Mouse (Mus musculus) midbrain, embryonic 16.5 days (tissue): Measurements from ENCODE around the gene Zfp385c. TPM values are rescaled to one million over a fixed set of nuclear protein-coding genes. Genes with fewer than 3 reads are reported as not detected.

Source experiments
- ATAC-seq: fragments of 200-750 bp; cut with Nextera tagmentation; 2 replicates; pipeline ENCODE4 v1.8.0; 2017; ENCODE audit warnings: moderate TSS enrichment
- H3K27ac ChIP-seq: fragments of 300-500 bp; sonication (generic); 2 replicates; pipeline ENCODE4 v1.5.1; 2014; ENCODE audit warnings: mild to moderate bottlenecking, low read length, mixed read lengths
- H3K27me3 ChIP-seq: fragments of 300-500 bp; sonication (generic); 2 replicates; pipeline ENCODE4 v1.6.1; 2014; ENCODE audit warnings: low read depth, low read length, mixed read lengths; ENCODE audit not compliant: control insufficient read depth, insufficient read depth
- H3K36me3 ChIP-seq: fragments of 300-500 bp; sonication (generic); 2 replicates; pipeline ENCODE4 v1.6.1; 2014; ENCODE audit warnings: mild to moderate bottlenecking, low read length, moderate library complexity, mixed read lengths; ENCODE audit not compliant: control insufficient read depth, insufficient read depth
- H3K4me1 ChIP-seq: fragments of 300-500 bp; sonication (generic); 2 replicates; pipeline ENCODE4 v1.6.1; 2014; ENCODE audit warnings: mild to moderate bottlenecking, low read length, mixed read lengths; ENCODE audit not compliant: control insufficient read depth, insufficient read depth
- H3K4me2 ChIP-seq: fragments of 300-500 bp; sonication (generic); 2 replicates; pipeline ENCODE4 v1.6.1; 2014; ENCODE audit warnings: mild to moderate bottlenecking, low read length, mixed read lengths
- H3K4me3 ChIP-seq: fragments of 300-500 bp; sonication (generic); 2 replicates; pipeline ENCODE4 v1.5.1; 2014; ENCODE audit warnings: low read depth, mild to moderate bottlenecking, low read length, moderate library complexity, mixed read lengths
- H3K9ac ChIP-seq: fragments of 300-500 bp; sonication (generic); 2 replicates; pipeline ENCODE4 v1.6.1; 2014; ENCODE audit warnings: low read depth, low read length, mixed read lengths
- H3K9me3 ChIP-seq: fragments of 300-500 bp; sonication (generic); replicated peaks from 2 replicates; pipeline ENCODE4 v1.6.1; 2014; ENCODE audit warnings: mild to moderate bottlenecking, low read length, mixed read lengths; ENCODE audit not compliant: control insufficient read depth, poor library complexity, severe bottlenecking
- WGBS: fragments of 180-500 bp; shearing (Covaris S2); extraction: QIAGEN DNeasy Blood & Tissue Kit; methylation state at CpG from one replicate; pipeline ENCODE4 v1.1.7; 2014; 5-methylcytosine and 5-hydroxymethylcytosine counted together
- polyA plus RNA-seq: library from polyadenylated mRNA; unstranded; fragments of >200 nt; fragmentation: Nextera tagmentation; extraction: Ambion mirVana; gene quantifications from 2 replicates; pipeline ENCODE4 v1.2.1, GENCODE M21; 2015

The Zfp385c gene
- polyA plus RNA-seq, 1 experiment from 2014 or later = 0.92 TPM

DNA sequence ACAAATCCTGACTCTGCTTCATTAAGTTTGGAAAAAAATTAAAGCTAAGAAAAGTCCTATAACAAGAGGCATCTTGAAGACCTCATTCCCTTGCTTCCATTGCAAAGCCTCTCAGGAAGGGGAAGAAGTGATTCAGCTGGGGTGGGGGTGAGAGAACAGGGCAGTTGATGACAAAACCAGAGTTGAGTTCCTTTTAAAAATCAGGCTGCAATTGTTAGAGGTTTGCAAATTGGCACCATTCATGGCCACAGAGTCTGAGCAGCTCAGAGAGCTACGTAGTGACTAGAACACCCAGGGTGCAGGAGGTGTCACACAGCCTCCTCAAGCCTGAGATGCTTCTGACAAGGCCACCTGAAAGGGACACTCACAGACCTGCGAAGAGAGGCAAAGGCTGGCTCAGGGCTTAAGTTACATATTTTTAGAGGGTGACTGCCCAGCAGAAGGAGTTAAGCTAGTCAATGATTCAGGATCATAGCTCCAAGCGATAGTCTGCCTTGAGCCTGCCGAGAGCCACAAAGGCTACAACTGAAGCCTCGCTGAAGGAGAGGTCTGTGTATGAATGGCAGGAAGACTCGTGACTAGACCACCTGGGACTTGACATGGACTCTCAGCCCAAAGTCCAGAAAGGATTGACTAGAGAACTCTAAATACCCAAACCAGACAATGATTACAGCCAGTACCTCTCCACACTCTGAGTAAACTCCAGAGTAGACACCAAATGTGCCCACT is 38.4 kb upstream of the Zfp385c start:
- ATAC-seq = no peak
- Histone ChIP-seq H3K4me2 (no peak overlapping the region), H3K36me3 (0 out of 2 replicates have a peak, but pooled peaks cover 2% of the 10 kb centered on the region), H3K9ac (no peak overlapping the region), H3K9me3 (no peaks in the 10 kb centered on the region), H3K4me3 (no peak overlapping the region), H3K27me3 (no peaks in the 10 kb centered on the region), H3K27ac (no peak overlapping the region), H3K4me1 (no peaks in the 10 kb centered on the region)
- 86% methylated on average over 6 of the region's 6 CpGs for WGBS

DNA sequence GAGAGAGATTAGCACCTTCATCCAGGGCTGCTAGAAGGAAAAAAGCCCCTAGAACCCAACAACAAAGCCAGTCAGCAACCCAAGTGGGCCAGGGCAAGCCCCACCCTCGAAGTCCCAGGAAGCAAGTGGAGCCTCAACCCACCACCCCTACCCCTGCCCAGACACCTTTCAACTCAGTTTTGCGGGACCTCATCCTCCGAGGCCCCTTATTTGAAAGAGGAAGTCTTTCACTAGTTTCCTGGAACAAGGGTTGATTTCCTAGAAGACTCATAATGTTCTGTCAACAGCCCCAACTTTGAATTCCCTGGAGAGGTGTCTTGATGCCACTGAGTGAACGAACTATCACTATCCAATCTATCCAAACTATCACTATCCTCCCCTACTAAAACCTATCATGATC is 37.7 kb upstream of the Zfp385c start:
- 91% methylated on average over 4 of the region's 4 CpGs for WGBS
- 0 out of 2 replicates have a peak, but pooled peaks cover 2% of the 10 kb centered on the region for H3K36me3 ChIP-seq
- ATAC-seq = no peak

DNA sequence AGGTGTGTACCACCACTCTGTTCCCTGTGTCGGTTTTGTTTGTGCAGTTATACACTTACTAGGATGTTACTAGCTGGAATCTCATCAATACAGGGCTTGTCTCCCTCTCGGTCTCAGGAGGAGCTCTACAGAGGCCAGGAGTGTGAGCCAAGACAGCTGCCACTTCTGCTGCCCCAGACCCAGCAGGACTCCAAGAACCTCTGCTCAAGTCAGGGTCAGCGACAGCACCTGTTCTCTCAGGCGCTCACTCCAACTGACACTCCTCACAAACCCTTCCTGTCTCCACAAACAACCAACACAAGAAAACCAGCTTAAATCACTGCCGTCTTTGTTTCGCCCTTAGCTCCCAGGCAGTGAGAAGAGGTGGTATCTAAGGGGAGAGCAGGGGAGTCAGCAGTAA is 36.3 kb upstream of the Zfp385c start:
- Histone ChIP-seq H3K4me1 (no peaks in the 10 kb centered on the region), H3K4me2 (no peak overlapping the region), H3K36me3 (0 out of 2 replicates have a peak, but pooled peaks cover 2% of the 10 kb centered on the region), H3K27me3 (no peaks in the 10 kb centered on the region), H3K27ac (no peak overlapping the region), H3K9me3 (no peaks in the 10 kb centered on the region), H3K4me3 (no peak overlapping the region), H3K9ac (no peak overlapping the region)
- no peak for ATAC-seq
- WGBS = 84% methylated on average over 6 of the region's 6 CpGs

More for the DNA sequence above, 37.7 kb upstream of the Zfp385c start:
- Histone ChIP-seq H3K9me3 (no peaks in the 10 kb centered on the region), H3K4me2 (no peak overlapping the region), H3K27ac (no peak overlapping the region), H3K4me1 (no peaks in the 10 kb centered on the region), H3K4me3 (no peak overlapping the region), H3K9ac (no peak overlapping the region), H3K27me3 (no peaks in the 10 kb centered on the region)

DNA sequence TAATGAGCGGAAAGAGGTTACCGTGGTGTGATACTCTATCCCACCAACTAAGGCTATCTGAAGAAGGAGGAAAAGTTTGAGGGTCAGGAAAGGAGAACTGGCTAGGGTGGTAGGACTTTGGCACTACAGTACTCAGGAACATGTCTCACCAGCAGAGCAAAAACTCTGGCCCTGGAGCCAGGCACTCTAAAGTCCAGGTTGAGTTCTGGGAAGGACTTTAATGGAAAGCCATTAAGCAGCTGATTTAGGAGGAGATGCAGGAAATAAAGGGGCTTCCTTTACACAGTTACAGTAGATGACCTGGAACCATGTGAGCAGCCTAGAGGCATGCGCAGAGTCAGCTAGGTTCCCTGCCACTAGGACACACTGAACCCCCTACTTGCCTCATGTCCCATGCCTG is 34.9 kb upstream of the Zfp385c start:
- no peak overlapping the region for H3K9ac ChIP-seq
- H3K27me3 ChIP-seq = no peaks in the 10 kb centered on the region
- ATAC-seq = no peak
- H3K27ac ChIP-seq = no peak overlapping the region
- H3K4me3 ChIP-seq = no peak overlapping the region
- WGBS = 98% methylated on average over 3 of the region's 3 CpGs
- H3K4me2 ChIP-seq = no peak overlapping the region
- no peaks in the 10 kb centered on the region for H3K9me3 ChIP-seq
- no peaks in the 10 kb centered on the region for H3K4me1 ChIP-seq
- 0 out of 2 replicates have a peak, but pooled peaks cover 2% of the 10 kb centered on the region for H3K36me3 ChIP-seq

DNA sequence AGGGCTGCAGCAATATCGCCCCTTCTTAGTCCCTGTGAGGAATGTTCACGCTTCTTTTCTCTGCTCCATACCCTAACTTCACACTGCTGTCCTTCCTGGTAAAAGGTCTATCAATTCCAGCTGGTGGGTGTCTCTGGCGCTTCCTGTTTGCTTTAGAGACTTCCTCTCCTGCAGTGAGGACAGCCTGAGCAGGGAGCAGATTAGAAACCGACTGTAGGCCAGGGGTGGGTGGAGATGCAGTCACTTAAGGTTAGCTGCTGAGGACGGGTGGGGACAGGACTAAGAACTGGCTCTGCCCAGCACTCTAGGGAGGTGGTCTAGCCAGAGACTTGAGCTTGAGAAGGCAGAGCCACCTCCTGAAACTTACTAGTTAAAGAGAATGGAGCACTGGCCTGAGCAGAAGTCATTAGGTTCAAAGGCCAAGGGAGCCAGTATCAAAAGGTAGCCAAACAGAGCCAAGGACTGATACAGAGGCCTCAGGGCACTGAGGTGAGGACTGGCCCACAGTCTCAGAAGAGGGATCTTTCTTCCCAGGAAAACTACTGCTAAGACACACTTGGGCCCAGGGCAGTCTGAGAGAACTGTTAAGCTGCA is 32.8 kb upstream of the Zfp385c start:
- no peak overlapping the region for H3K4me2 ChIP-seq
- no peak overlapping the region for H3K4me3 ChIP-seq
- H3K4me1 ChIP-seq = no peaks in the 10 kb centered on the region
- 72% methylated on average over 5 of the region's 5 CpGs for WGBS
- H3K9me3 ChIP-seq = no peaks in the 10 kb centered on the region
- H3K36me3 ChIP-seq = 0 out of 2 replicates have a peak, but pooled peaks cover 2% of the 10 kb centered on the region
- ATAC-seq = no peak
- H3K27me3 ChIP-seq = no peaks in the 10 kb centered on the region
- H3K27ac ChIP-seq = no peak overlapping the region
- H3K9ac ChIP-seq = no peak overlapping the region

DNA sequence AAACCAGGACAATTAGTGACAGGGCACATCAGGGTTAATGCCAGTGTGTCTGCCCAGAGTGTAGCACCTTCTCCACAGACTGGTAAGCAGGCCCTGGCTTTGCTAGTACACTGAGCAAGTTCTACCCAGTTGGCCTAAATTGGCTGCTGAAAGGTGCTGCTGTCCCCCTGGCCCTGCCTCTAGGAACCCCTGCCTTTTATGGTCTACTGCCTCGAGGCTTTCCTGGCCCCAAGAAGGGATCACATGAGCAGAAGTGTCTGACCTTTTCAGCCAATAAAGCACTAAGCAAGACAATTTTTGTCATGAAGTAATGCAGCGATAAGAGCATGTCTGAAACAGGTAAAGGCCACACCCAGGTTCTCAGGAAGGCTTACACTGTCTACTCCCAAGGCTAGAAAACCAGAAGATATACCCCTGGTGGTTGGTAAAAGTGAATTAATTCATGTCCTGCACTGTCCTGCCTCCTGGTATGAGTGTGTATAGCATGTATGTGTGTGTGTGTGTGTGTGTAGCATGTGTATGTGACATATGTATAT is 30.3 kb upstream of the Zfp385c start:
- no peaks in the 10 kb centered on the region for H3K4me1 ChIP-seq
- H3K36me3 ChIP-seq = peaks cover 9% of the 10 kb centered on the region
- H3K9ac ChIP-seq = no peak overlapping the region
- H3K27ac ChIP-seq = no peak overlapping the region
- H3K4me3 ChIP-seq = no peak overlapping the region
- H3K27me3 ChIP-seq = no peaks in the 10 kb centered on the region
- no peaks in the 10 kb centered on the region for H3K9me3 ChIP-seq
- no peak overlapping the region for H3K4me2 ChIP-seq
- no peak for ATAC-seq
- 55% methylated on average over 2 of the region's 2 CpGs for WGBS

DNA sequence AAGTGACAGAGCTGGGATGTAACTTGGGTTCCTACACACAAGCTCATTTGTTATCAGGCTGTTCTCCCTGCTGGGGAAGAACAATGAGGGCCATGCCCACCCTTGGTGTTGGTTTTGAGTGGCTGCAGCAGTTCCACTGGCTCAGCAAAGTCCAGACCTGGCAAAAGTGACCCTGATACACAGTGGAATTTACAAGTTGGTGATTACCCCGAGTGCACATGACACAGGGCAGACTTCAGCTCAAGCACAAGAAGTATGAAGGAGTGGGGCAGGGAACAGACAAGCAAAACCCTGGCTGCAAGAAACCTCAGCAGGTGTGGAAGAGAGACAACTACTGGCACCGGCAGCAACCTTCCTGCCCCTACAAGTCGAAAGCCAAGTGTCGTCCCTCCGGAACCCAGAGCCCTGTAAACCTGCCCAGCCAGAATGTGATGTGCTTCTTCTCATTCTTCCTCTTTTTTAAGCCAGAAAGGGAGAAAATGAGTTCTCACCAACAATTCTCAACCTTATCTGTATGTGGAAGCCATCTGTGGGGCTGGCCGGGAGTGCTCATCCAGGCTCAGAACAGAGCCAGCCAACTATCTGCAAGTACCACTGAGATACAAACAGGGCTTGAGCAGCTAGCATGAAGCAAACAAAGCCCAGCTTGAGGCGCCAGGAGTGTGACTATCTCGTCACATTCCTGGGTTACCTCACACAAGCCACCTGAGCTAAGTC is 29.7 kb upstream of the Zfp385c start:
- no peaks in the 10 kb centered on the region for H3K27me3 ChIP-seq
- H3K9me3 ChIP-seq = no peaks in the 10 kb centered on the region
- H3K9ac ChIP-seq = no peak overlapping the region
- no peak overlapping the region for H3K4me3 ChIP-seq
- H3K4me2 ChIP-seq = no peak overlapping the region
- no peaks in the 10 kb centered on the region for H3K4me1 ChIP-seq
- ATAC-seq = no peak
- H3K36me3 ChIP-seq = peaks cover 9% of the 10 kb centered on the region
- H3K27ac ChIP-seq = peak overlapping the region; percentile 1; the same call in 1 of the 2 replicates
- WGBS = 72% methylated on average over 8 of the region's 8 CpGs

DNA sequence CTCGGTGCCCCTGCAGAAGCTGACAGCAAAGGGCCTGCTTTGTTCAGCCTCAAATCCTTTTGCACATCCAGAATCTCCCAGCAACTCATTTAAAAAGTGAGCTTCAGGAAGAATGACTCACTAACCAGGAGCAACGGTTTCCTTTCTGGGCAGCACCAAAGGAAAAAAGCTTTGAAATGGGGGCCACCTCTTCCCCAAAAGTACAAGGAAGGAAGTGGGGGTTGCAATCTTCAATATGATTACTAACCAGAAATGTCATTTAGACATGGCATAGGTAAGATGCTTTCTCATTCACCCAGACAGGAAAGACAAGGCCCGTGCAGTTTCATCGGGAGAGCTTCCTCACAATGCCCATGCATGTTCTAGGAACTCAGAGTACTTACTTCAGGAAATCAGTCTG is 29.0 kb upstream of the Zfp385c start:
- no peak for ATAC-seq
- H3K27ac ChIP-seq = no peak overlapping the region

More for the DNA sequence above, 29.0 kb upstream of the Zfp385c start:
- WGBS = 51% methylated on average over 4 of the region's 4 CpGs
- no peaks in the 10 kb centered on the region for H3K4me1 ChIP-seq
- no peak overlapping the region for H3K4me3 ChIP-seq
- H3K4me2 ChIP-seq = no peak overlapping the region
- peaks cover 13% of the 10 kb centered on the region for H3K36me3 ChIP-seq
- no peaks in the 10 kb centered on the region for H3K9me3 ChIP-seq
- no peaks in the 10 kb centered on the region for H3K27me3 ChIP-seq
- no peak overlapping the region for H3K9ac ChIP-seq
